Mouse (Mus musculus) neural tube, embryonic 13.5 days (tissue): ENCODE measurements around the gene Gadd45gip1. TPM values are rescaled to one million over a fixed set of nuclear protein-coding genes. Genes with fewer than 3 reads are reported as not detected.

Source experiments
- ATAC-seq: fragments of 200-750 bp; cut with Nextera tagmentation; 2 replicates; pipeline ENCODE4 v1.8.0; 2017; ENCODE audit warnings: low read depth, mild to moderate bottlenecking, moderate TSS enrichment, moderate library complexity
- H3K27ac ChIP-seq: fragments of 300-500 bp; sonication (generic); replicated peaks from 2 replicates; pipeline ENCODE4 v1.5.1; 2015; ENCODE audit warnings: moderate library complexity, mild to moderate bottlenecking, inconsistent platforms
- H3K27me3 ChIP-seq: fragments of 300-500 bp; sonication (generic); 2 replicates; pipeline ENCODE4 v1.6.1; 2015; ENCODE audit warnings: mild to moderate bottlenecking, inconsistent platforms
- H3K36me3 ChIP-seq: fragments of 300-500 bp; sonication (generic); 2 replicates; pipeline ENCODE4 v1.6.1; 2015; ENCODE audit warnings: mild to moderate bottlenecking, inconsistent platforms
- H3K4me1 ChIP-seq: fragments of 300-500 bp; sonication (generic); replicated peaks from 2 replicates; pipeline ENCODE4 v1.6.1; 2015; ENCODE audit warnings: inconsistent platforms
- H3K4me2 ChIP-seq: fragments of 300-500 bp; sonication (generic); 2 replicates; pipeline ENCODE4 v1.6.1; 2015; ENCODE audit warnings: inconsistent platforms, mild to moderate bottlenecking, moderate library complexity
- H3K4me3 ChIP-seq: fragments of 300-500 bp; sonication (generic); 2 replicates; pipeline ENCODE4 v1.5.1; 2015; ENCODE audit warnings: mild to moderate bottlenecking, inconsistent platforms
- H3K9ac ChIP-seq: fragments of 300-500 bp; sonication (generic); 2 replicates; pipeline ENCODE4 v1.6.1; 2015; ENCODE audit warnings: moderate library complexity, mild to moderate bottlenecking, inconsistent platforms
- H3K9me3 ChIP-seq: fragments of 300-500 bp; sonication (generic); 2 replicates; pipeline ENCODE4 v1.6.1; 2016; ENCODE audit warnings: inconsistent platforms
- WGBS: fragments of 180-500 bp; shearing (Covaris S2); methylation state at CpG from one replicate; pipeline ENCODE4 v1.1.7; 2015; 5-methylcytosine and 5-hydroxymethylcytosine counted together
- polyA plus RNA-seq: library from polyadenylated mRNA; unstranded; fragments of >200 nt; fragmentation: Nextera tagmentation; extraction: Ambion mirVana; gene quantifications from 2 replicates; pipeline ENCODE4 v1.2.1, GENCODE M21; 2015

Gadd45gip1 gene
- polyA plus RNA-seq, 1 experiment from 2014 or later: 39.8 TPM

GRCm38 (mm10) chr8:84846094-84846721 lies 14.9 kb downstream of the Gadd45gip1 start:
- Histone ChIP-seq H3K27ac (peak overlapping the region; percentile 92), H3K4me1 (peaks cover 42% of the 10 kb centered on the region), H3K27me3 (no peaks in the 10 kb centered on the region), H3K9ac (peak overlapping the region; percentile 96), H3K36me3 (peaks cover 42% of the 10 kb centered on the region), H3K4me3 (peak overlapping the region; percentile 92), H3K4me2 (peak overlapping the region; percentile 90), H3K9me3 (no peaks in the 10 kb centered on the region)
- WGBS: 0% methylated on average over 30 of the region's 30 CpGs
- ATAC-seq: peak; percentile 36

GRCm38 (mm10) chr8:84846722-84847572 lies 15.6 kb downstream of the Gadd45gip1 start, which contains the start of gene Calr:
Gene Calr (minus strand): TSS chr8:84846934.
- Histone ChIP-seq H3K9ac (peak within 1 kb of the TSS; percentile 96), H3K4me2 (peak within 1 kb of the TSS; percentile 90), H3K27me3 (no peaks in the 10 kb centered on the region), H3K36me3 (peaks cover 35% of the 10 kb centered on the region), H3K4me1 (peaks cover 42% of the 10 kb centered on the region), H3K4me3 (peak within 1 kb of the TSS; percentile 92), H3K9me3 (no peaks in the 10 kb centered on the region), H3K27ac (peak within 1 kb of the TSS; percentile 92)
- ATAC-seq: peak; percentile 99
- WGBS: under 1% methylated on average over 55 of the region's 55 CpGs

DNA sequence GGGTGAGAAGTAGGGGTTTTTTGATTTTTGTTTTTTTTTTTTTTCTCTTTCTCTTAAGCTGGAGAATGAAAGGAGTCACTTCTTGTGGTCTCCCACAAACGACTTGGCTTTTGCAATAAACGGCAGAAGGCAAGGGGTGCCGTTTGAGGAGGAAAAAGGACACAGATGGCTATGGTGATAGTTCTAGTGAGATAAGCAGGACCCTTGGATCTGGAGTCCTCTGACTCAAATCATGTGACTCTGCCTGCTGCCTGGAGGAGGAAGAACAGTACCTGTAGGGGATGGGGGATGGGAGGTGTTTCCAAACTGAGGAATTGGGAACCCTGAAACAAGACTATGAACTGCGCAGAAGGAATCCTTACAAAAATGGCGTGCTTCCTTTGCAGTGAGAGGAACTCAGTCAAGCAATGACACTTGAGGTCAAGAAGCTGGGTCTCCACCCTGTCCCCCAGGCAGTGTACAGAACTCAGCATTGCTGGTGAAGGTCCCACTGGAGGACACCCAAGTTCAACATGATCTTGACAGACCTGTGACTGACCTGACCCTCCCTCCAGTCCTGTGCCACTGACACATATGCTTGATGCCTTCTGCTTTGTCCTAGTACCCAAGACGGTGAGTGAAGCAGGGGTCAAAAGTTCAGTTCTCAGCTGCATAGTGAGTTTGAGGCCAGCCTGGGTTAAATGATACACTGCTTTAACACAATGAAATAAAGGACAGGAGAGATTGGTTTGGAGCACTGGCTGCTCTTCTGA lies 16.5 kb downstream of the Gadd45gip1 start:
- Histone ChIP-seq H3K9me3 (no peaks in the 10 kb centered on the region), H3K4me2 (peak overlapping the region; percentile 74), H3K36me3 (peaks cover 26% of the 10 kb centered on the region), H3K4me3 (peak overlapping the region; percentile 92), H3K27me3 (no peaks in the 10 kb centered on the region), H3K27ac (peak overlapping the region; percentile 87), H3K9ac (peak overlapping the region; percentile 79), H3K4me1 (peaks cover 36% of the 10 kb centered on the region)
- no peak for ATAC-seq
- 35% methylated on average over 6 of the region's 6 CpGs for WGBS

- Histone ChIP-seq H3K9ac (no peak overlapping the region), H3K27me3 (peaks cover 3% of the 10 kb centered on the region; the same call in 1 of the 2 replicates), H3K36me3 (peaks cover 24% of the 10 kb centered on the region), H3K9me3 (no peaks in the 10 kb centered on the region), H3K4me3 (peak overlapping the region; percentile 90), H3K4me1 (peaks cover 23% of the 10 kb centered on the region), H3K27ac (no peak overlapping the region), H3K4me2 (no peak overlapping the region)
- peak; percentile 28 for ATAC-seq
- WGBS: 98% methylated on average over 3 of the region's 3 CpGs
Measured at GRCm38 (mm10) chr8:84856434-84856833, 25.1 kb downstream of the Gadd45gip1 start.

DNA sequence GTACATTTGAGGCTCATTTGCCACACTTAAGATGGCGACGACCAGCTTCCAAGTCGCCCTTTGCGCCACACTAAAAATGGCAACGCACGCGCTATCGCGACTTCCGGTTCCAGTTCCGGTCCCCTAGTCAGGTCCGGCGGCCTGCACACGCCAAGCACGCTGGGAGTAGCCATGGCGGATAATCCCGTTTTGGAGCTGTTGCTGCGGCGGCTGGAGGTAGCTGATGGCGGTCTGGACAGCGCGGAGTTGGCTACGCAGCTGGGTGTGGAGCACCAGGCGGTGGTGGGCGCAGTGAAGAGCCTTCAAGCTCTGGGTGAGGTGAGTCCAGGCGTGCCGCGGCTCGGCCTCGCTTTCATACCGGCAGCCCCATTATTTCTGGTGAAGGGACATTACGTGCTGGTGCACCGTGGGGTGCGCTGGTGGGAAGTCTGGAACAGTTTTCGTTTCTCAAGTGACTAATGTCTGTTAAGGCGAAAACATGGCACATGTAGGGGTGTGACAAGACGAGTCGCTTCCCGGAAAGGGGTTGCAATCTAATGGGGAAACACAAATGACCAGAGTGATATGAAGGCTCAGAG lies 25.6 kb downstream of the Gadd45gip1 start, which contains the start of gene Farsa:
Gene Farsa (plus strand): TSS at position 126 of the 578 bp plus-strand sequence.
- Histone ChIP-seq H3K27ac (peak within 1 kb of the TSS; percentile 79), H3K4me2 (peak within 1 kb of the TSS; percentile 97), H3K9ac (peak within 1 kb of the TSS; percentile 91), H3K4me1 (peaks cover 23% of the 10 kb centered on the region), H3K4me3 (peak within 1 kb of the TSS; percentile 90), H3K9me3 (no peaks in the 10 kb centered on the region), H3K36me3 (peaks cover 30% of the 10 kb centered on the region), H3K27me3 (peaks cover 3% of the 10 kb centered on the region; the same call in 1 of the 2 replicates)
- ATAC-seq: peak; percentile 93
- WGBS: under 1% methylated on average over 39 of the region's 39 CpGs

- 14% methylated on average over 46 of the region's 46 CpGs for WGBS
- H3K9me3 ChIP-seq: no peaks in the 10 kb centered on the region
- H3K4me2 ChIP-seq: peak within 1 kb of the TSS; percentile 80
- H3K27ac ChIP-seq: no peak within 1 kb of the TSS
- H3K27me3 ChIP-seq: peaks cover 10% of the 10 kb centered on the region
- ATAC-seq: peak; percentile 77
- peaks cover 11% of the 10 kb centered on the region for H3K4me1 ChIP-seq
- H3K4me3 ChIP-seq: peak within 1 kb of the TSS; percentile 41
- H3K36me3 ChIP-seq: peaks cover 39% of the 10 kb centered on the region
- peak within 1 kb of the TSS; percentile 65 for H3K9ac ChIP-seq
Measured at GRCm38 (mm10) chr8:84871376-84872308, 40.3 kb downstream of the Gadd45gip1 start, which contains the start of gene Syce2. Gene Syce2 (plus strand): TSS chr8:84872111.

GRCm38 (mm10) chr8:84872309-84872965 lies 41.1 kb downstream of the Gadd45gip1 start:
- H3K4me1 ChIP-seq: peaks cover 11% of the 10 kb centered on the region
- peak overlapping the region; percentile 65 for H3K9ac ChIP-seq
- ATAC-seq: peak; percentile 55
- H3K9me3 ChIP-seq: no peaks in the 10 kb centered on the region
- no peak overlapping the region for H3K27ac ChIP-seq
- H3K36me3 ChIP-seq: peaks cover 31% of the 10 kb centered on the region
- peaks cover 10% of the 10 kb centered on the region for H3K27me3 ChIP-seq
- H3K4me3 ChIP-seq: peak overlapping the region; percentile 41
- WGBS: 3% methylated on average over 54 of the region's 54 CpGs
- H3K4me2 ChIP-seq: peak overlapping the region; percentile 80

DNA sequence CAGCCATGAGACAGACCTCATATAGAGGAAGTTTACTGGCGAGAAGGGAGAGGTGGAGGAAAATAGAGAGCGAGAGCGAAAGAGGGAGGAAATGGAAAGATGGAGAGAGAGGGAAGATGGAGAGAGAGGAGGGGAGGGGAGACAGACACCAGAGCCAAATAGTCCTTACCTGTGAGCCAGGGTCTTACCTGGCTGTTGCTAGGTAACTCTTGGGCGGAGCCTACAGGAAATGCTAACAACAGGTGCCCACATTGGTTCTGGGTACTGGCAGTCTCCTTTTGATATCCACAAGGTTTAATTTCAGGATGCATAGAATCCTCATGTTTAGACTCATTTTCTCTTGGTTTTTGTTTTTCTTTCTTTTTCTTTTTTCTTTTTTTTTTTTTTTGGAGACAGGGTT lies 41.7 kb downstream of the Gadd45gip1 start:
- Histone ChIP-seq H3K27me3 (peaks cover 10% of the 10 kb centered on the region), H3K4me3 (peak overlapping the region; percentile 41; the same call in 1 of the 2 replicates), H3K4me1 (peaks cover 11% of the 10 kb centered on the region), H3K9ac (no peak overlapping the region), H3K9me3 (no peaks in the 10 kb centered on the region), H3K27ac (no peak overlapping the region), H3K4me2 (peak overlapping the region; percentile 80), H3K36me3 (peaks cover 25% of the 10 kb centered on the region)
- no peak for ATAC-seq
- WGBS: 62% methylated on average over 4 of the region's 4 CpGs

DNA sequence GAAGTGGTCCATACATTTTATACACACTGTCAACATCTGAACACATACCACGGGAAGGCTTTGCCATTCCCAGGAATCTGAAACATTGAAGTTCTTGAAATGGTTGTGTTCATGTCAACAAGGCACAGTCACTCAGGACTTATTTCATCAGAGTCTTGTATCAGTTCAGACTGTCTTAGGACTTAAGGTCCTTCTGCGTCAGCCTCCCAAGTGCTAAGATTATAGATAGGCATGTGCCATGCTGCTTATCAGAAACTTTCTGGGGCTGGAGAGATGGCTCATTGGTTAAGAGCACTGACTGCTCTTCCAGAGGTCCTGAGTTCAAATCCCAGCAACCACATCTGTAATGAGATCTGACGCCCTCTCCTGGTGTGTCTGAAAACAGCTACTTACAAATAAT lies 43.0 kb downstream of the Gadd45gip1 start:
- WGBS: 91% methylated on average over 3 of the region's 3 CpGs
- Histone ChIP-seq H3K9me3 (no peaks in the 10 kb centered on the region), H3K4me1 (peaks cover 11% of the 10 kb centered on the region), H3K4me3 (no peak overlapping the region), H3K9ac (no peak overlapping the region), H3K36me3 (peaks cover 12% of the 10 kb centered on the region), H3K27ac (no peak overlapping the region), H3K4me2 (no peak overlapping the region), H3K27me3 (peaks cover 10% of the 10 kb centered on the region)
- ATAC-seq: no peak

DNA sequence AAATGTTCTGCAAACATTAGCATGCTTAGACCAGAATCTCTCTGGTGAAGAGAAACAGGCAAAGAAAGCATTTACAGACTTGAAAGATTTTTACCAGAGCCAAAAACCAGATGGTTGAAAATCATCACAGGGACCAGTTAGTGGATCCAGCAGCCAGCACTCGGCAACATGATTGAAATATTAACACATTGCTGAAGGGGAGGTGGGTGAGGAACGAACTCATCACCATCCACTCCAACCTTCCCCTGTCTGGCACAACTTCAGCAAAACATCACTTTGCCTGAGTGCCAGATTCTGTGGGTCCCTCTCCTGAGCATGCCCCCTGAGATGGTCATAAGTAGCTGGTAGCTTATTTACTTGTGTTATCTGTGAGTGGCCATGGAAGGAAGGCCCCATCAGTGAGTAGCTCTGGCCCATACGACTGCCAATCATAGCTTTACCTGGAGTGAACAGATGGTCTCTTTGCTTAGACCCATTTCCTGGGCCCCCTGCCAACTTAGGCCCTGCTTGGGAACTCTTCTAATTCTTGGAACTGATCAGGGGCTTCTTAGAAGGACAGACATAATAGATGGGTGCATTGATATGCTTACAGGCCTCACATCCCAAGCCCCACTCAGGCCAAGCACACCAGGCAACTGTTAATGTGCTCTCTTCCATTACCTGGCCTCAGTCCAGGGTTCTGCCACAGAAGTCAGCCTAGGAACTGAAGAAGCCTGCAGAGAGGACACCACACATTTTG lies 46.1 kb downstream of the Gadd45gip1 start:
- ATAC-seq: no peak
- H3K27me3 ChIP-seq: peaks cover 6% of the 10 kb centered on the region
- H3K9ac ChIP-seq: no peak overlapping the region
- H3K4me2 ChIP-seq: no peak overlapping the region
- no peak overlapping the region for H3K4me3 ChIP-seq
- WGBS: 82% methylated on average over 3 of the region's 3 CpGs
- no peaks in the 10 kb centered on the region for H3K36me3 ChIP-seq
- H3K9me3 ChIP-seq: no peaks in the 10 kb centered on the region
- peaks cover 4% of the 10 kb centered on the region for H3K4me1 ChIP-seq
- H3K27ac ChIP-seq: no peak overlapping the region
